Mouse (Mus musculus) limb, embryonic 10.5 days (tissue): Measurements from ENCODE around the gene Mapkapk2. TPM values are rescaled to one million over a fixed set of nuclear protein-coding genes. Genes with fewer than 3 reads are reported as not detected.

Source experiments
- DNase-seq: peaks from one replicate; pipeline ENCODE4 v3.0.0-alpha.2; 2017; ENCODE audit warnings: low spot score
- H3K27ac ChIP-seq: fragments of 300-500 bp; sonication (generic); 2 replicates; pipeline ENCODE4 v1.5.1; 2016; ENCODE audit warnings: mild to moderate bottlenecking
- H3K27me3 ChIP-seq: fragments of 300-500 bp; sonication (generic); 2 replicates; pipeline ENCODE4 v1.6.1; 2016; ENCODE audit warnings: low read depth, mild to moderate bottlenecking; ENCODE audit not compliant: poor library complexity, severe bottlenecking
- H3K36me3 ChIP-seq: fragments of 300-500 bp; sonication (generic); 2 replicates; pipeline ENCODE4 v1.6.1; 2016; ENCODE audit warnings: mild to moderate bottlenecking, moderate library complexity
- H3K4me1 ChIP-seq: fragments of 300-500 bp; sonication (generic); 2 replicates; pipeline ENCODE4 v1.6.1; 2016
- H3K4me3 ChIP-seq: fragments of 300-500 bp; sonication (generic); 2 replicates; pipeline ENCODE4 v1.5.1; 2016; ENCODE audit warnings: mild to moderate bottlenecking, moderate library complexity
- H3K9me3 ChIP-seq: fragments of 300-500 bp; sonication (generic); replicated peaks from 2 replicates; pipeline ENCODE4 v1.6.1; 2016; ENCODE audit warnings: mild to moderate bottlenecking
- WGBS: fragments of 180-500 bp; shearing (Covaris S2); methylation state at CpG from one replicate; pipeline ENCODE4 v1.1.7; 2016; 5-methylcytosine and 5-hydroxymethylcytosine counted together
- polyA plus RNA-seq: library from polyadenylated mRNA; unstranded; fragments of >200 nt; fragmentation: Nextera tagmentation; extraction: Ambion mirVana; gene quantifications from 2 replicates; pipeline ENCODE4 v1.2.1, GENCODE M21; 2016

Mapkapk2 gene
- polyA plus RNA-seq, 1 experiment from 2014 or later: 46.8 TPM

GRCm38 (mm10) chr1:131015879-131016278, 81.7 kb downstream of the Mapkapk2 start:
- WGBS: 94% methylated on average over 7 of the region's 7 CpGs
- Histone ChIP-seq H3K4me1 (0 out of 2 replicates have a peak, but pooled peaks cover 2% of the 10 kb centered on the region), H3K36me3 (no peaks in the 10 kb centered on the region), H3K27ac (no peak overlapping the region), H3K4me3 (no peak overlapping the region), H3K9me3 (no peaks in the 10 kb centered on the region), H3K27me3 (peaks cover 10% of the 10 kb centered on the region; the same call in 1 of the 2 replicates)
- DNase-seq: no peak

- H3K27ac ChIP-seq: no peak overlapping the region
Measured at GRCm38 (mm10) chr1:131015281-131015680, 82.3 kb downstream of the Mapkapk2 start.

DNA sequence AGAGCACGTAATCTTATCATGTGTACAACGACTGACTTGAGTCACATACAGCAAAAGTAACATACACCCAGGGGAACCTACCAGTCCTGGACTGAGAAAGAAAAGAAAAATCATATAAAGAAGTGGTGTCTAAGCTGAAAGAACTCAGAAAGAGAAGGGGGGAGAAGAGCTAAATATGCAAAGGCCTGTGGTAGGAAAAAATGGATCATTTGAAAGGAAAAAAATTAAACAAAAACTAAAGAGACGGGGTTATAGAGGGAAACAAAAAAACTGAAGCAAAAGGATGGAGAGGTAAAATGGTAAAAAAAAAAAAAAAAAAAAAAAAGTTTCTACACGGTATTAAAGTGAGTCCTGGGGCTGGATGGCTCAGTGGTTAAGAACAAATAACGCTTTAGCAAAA, 83.7 kb downstream of the Mapkapk2 start:
- WGBS: 93% methylated on average over 5 of the region's 5 CpGs
- no peaks in the 10 kb centered on the region for H3K4me1 ChIP-seq
- H3K27me3 ChIP-seq: no peaks in the 10 kb centered on the region
- no peaks in the 10 kb centered on the region for H3K9me3 ChIP-seq
- no peak overlapping the region for H3K4me3 ChIP-seq
- no peaks in the 10 kb centered on the region for H3K36me3 ChIP-seq
- DNase-seq: no peak
- no peak overlapping the region for H3K27ac ChIP-seq

More at GRCm38 (mm10) chr1:131015281-131015680, 82.3 kb downstream of the Mapkapk2 start:
- Histone ChIP-seq H3K9me3 (no peaks in the 10 kb centered on the region), H3K4me3 (no peak overlapping the region), H3K27me3 (peaks cover 6% of the 10 kb centered on the region; the same call in 1 of the 2 replicates), H3K4me1 (0 out of 2 replicates have a peak, but pooled peaks cover under 1% of the 10 kb centered on the region), H3K36me3 (no peaks in the 10 kb centered on the region)
- WGBS: 95% methylated on average over 6 of the region's 6 CpGs
- DNase-seq: no peak

DNA sequence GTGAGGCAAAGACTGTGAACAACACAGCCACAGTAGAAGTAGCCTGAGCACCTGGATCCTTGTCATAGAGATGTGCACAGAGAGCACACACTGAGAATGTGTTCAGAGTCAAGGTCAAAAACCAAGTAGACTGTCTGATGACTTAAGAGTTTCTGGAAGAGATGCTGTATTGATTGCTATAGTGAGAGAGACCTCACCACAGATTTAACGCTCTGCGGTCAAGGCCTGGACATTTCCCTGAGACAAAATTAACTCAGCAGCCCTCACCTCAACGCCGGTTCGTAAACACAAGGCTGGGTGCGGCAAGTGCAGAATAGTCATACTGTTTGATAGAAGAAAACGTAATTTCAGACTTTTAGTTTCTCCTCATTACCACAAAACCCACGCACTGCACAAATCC, 85.1 kb downstream of the Mapkapk2 start:
- WGBS: 93% methylated on average over 8 of the region's 8 CpGs
- Histone ChIP-seq H3K27me3 (no peaks in the 10 kb centered on the region), H3K36me3 (no peaks in the 10 kb centered on the region), H3K9me3 (no peaks in the 10 kb centered on the region), H3K4me1 (no peaks in the 10 kb centered on the region), H3K4me3 (no peak overlapping the region), H3K27ac (no peak overlapping the region)
- DNase-seq: no peak

DNA sequence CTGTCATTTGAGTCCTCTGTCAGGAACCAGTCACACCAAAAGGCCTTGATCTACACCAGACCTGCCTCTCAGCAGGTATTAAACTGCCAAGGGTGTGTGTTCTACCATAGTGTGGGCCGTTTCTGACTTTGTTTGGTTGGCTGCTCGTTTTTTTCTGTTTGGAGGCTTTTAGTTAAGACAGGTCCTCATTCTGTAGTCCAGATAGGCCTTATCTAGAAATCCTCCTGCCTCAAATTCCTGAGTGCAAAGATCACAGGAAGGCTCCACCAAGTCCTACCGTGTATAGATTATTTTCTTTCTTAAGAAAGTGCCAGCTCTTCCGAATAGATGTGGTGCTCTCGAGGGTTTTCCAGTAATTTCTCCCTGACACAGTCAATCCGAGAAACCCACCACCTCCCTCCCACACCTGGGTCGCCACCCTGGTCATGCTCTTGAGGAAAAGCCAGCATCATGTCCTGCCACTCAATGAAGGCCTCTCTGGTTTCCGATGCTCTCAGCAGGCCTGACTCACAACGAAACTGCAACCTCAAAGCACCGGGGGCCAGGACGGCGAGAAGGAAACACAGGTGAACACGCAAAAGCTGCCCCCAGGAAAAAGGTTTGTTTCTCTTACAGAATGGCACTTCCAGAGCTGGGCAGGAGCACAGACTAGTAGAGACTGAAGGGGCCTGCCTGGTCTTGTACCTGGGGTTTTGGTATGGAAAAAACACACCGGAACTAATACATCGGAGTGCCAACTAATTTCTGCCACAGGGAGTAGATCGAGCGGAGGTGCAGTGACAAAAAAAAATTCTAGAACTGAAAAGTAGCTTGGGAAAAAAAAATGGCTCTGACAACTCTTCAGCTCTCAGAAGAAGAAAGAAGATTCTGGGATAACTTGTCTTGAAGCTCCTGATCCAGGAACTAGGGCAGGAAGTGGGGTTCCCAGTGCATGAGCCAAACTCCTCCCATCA, 87.1 kb downstream of the Mapkapk2 start:
- no peaks in the 10 kb centered on the region for H3K4me1 ChIP-seq
- WGBS: 84% methylated on average over 17 of the region's 17 CpGs

DNA sequence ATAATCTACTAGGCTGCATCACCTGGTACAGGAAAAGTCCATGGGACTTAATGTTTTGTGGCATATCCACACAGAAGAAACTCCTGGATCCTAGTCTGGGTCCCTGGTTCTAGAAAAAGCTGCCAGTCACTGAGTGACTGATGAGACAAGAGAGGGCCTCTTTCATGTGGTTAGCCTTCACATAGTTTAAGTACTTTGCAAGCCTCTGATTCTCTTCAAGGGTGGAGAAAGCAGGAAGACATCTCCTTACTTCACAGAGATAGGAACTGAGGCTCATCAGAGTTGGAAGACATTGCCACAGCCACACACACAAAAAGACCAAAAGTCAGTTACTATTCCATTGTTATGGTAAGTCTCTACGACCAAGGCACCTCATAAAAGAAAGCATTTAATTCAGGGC, 91.6 kb downstream of the Mapkapk2 start:
- Histone ChIP-seq H3K9me3 (no peaks in the 10 kb centered on the region), H3K27ac (no peak overlapping the region), H3K27me3 (no peaks in the 10 kb centered on the region), H3K4me1 (peaks cover 20% of the 10 kb centered on the region), H3K4me3 (no peak overlapping the region), H3K36me3 (no peaks in the 10 kb centered on the region)
- 81% methylated on average over 1 of the region's 1 CpGs for WGBS
- DNase-seq: no peak

More for the DNA sequence above, 87.1 kb downstream of the Mapkapk2 start:
- no peaks in the 10 kb centered on the region for H3K9me3 ChIP-seq
- H3K36me3 ChIP-seq: no peaks in the 10 kb centered on the region
- H3K27ac ChIP-seq: no peak overlapping the region
- no peak for DNase-seq
- no peak overlapping the region for H3K4me3 ChIP-seq
- H3K27me3 ChIP-seq: no peaks in the 10 kb centered on the region

Other genes starting within 250 kb of the Mapkapk2 start
- gene Fcmr, start 232.2 kb downstream of the Mapkapk2 start, polyA plus RNA-seq: 0.33 and 0.69 TPM in 2 replicates
- gene Il24, start 210.4 kb downstream of the Mapkapk2 start, polyA plus RNA-seq: not detected in 2 replicates
- gene Il20, start 186.4 kb downstream of the Mapkapk2 start, polyA plus RNA-seq: not detected in 2 replicates
- 0.20 TPM in 1 of 2 replicates, not detected in the other for gene Il19, start 157.7 kb downstream of the Mapkapk2 start, polyA plus RNA-seq
- gene Il10, start 78.0 kb downstream of the Mapkapk2 start, polyA plus RNA-seq: not detected in 2 replicates
- gene Dyrk3, start 40.5 kb upstream of the Mapkapk2 start, polyA plus RNA-seq: 5.5 and 5.8 TPM in 2 replicates
- gene Eif2d, start 55.4 kb upstream of the Mapkapk2 start, polyA plus RNA-seq: 73.5 and 76.7 TPM in 2 replicates
- 1.2 and 1.3 TPM in 2 replicates for gene Rassf5, start 147.4 kb upstream of the Mapkapk2 start, polyA plus RNA-seq
- 1.3 TPM in 2 replicates for gene Ikbke, start 181.8 kb upstream of the Mapkapk2 start, polyA plus RNA-seq